Mouse (Mus musculus) liver, postnatal 0 days (tissue): ENCODE data around the gene Cdk8. TPM values are rescaled to one million over a fixed set of nuclear protein-coding genes. Genes with fewer than 3 reads are reported as not detected.
A peak's percentile ranks its signal among the peaks of the same experiment; 100 is the strongest.

ENCODE experiments used
- ATAC-seq: fragments of 200-750 bp; cut with Nextera tagmentation; 2 replicates; pipeline ENCODE4 v1.8.0; 2017; ENCODE audit warnings: mild to moderate bottlenecking, moderate library complexity
- DNase-seq: peaks from one replicate; pipeline ENCODE4 v3.0.0-alpha.2; 2016
- H3K27ac ChIP-seq: fragments of 300-500 bp; sonication (generic); 2 replicates; pipeline ENCODE4 v1.5.1; 2014; ENCODE audit warnings: antibody characterized with exemption, moderate library complexity, mild to moderate bottlenecking, low read depth
- H3K27me3 ChIP-seq: fragments of 300-500 bp; sonication (generic); 2 replicates; pipeline ENCODE4 v1.6.1; 2014; ENCODE audit warnings: low read length, control low read depth, mixed read lengths; ENCODE audit not compliant: insufficient read depth
- H3K36me3 ChIP-seq: fragments of 300-500 bp; sonication (generic); replicated peaks from 2 replicates; pipeline ENCODE4 v1.6.1; 2014; ENCODE audit warnings: mild to moderate bottlenecking, control low read depth, low read length, moderate library complexity, mixed read lengths; ENCODE audit not compliant: insufficient read depth
- H3K4me1 ChIP-seq: fragments of 300-500 bp; sonication (generic); 2 replicates; pipeline ENCODE4 v1.6.1; 2014; ENCODE audit warnings: antibody characterized with exemption, mild to moderate bottlenecking, control low read depth; ENCODE audit not compliant: insufficient read depth
- H3K4me2 ChIP-seq: fragments of 300-500 bp; sonication (generic); 2 replicates; pipeline ENCODE4 v1.6.1; 2014; ENCODE audit warnings: low read depth, mild to moderate bottlenecking, low read length, moderate library complexity, mixed read lengths
- H3K4me3 ChIP-seq: fragments of 300-500 bp; sonication (generic); 2 replicates; pipeline ENCODE4 v1.5.1; 2014; ENCODE audit warnings: low read depth, low read length
- H3K9ac ChIP-seq: fragments of 300-500 bp; sonication (generic); replicated peaks from 2 replicates; pipeline ENCODE4 v1.6.1; 2014; ENCODE audit warnings: mild to moderate bottlenecking, moderate library complexity
- H3K9me3 ChIP-seq: fragments of 300-500 bp; sonication (generic); 2 replicates; pipeline ENCODE4 v1.6.1; 2016; ENCODE audit warnings: mild to moderate bottlenecking, control low read depth, low read length, mixed read lengths
- CTCF ChIP-seq: sonication (generic); IDR thresholded peaks from 2 replicates; pipeline ENCODE4 v1.5.1; 2016; ENCODE audit warnings: antibody characterized with exemption, low read depth
- EP300 ChIP-seq: IDR thresholded peaks from 2 replicates; pipeline ENCODE4 v1.6.1; 2016; ENCODE audit warnings: antibody characterized with exemption, low read depth, mild to moderate bottlenecking
- WGBS: fragments of 180-500 bp; shearing (Covaris S2); extraction: QIAGEN DNeasy Blood & Tissue Kit; methylation state at CpG from one replicate; pipeline ENCODE4 v1.1.7; 2014; ENCODE audit not compliant: insufficient replicate concordance; 5-methylcytosine and 5-hydroxymethylcytosine counted together
- polyA plus RNA-seq: library from polyadenylated mRNA; unstranded; fragments of >200 nt; fragmentation: Nextera tagmentation; extraction: Ambion mirVana; gene quantifications from 2 replicates; pipeline ENCODE4 v1.2.1, GENCODE M21; 2015

The Cdk8 gene
- polyA plus RNA-seq, 1 experiment from 2014 or later: 11.4 TPM

DNA sequence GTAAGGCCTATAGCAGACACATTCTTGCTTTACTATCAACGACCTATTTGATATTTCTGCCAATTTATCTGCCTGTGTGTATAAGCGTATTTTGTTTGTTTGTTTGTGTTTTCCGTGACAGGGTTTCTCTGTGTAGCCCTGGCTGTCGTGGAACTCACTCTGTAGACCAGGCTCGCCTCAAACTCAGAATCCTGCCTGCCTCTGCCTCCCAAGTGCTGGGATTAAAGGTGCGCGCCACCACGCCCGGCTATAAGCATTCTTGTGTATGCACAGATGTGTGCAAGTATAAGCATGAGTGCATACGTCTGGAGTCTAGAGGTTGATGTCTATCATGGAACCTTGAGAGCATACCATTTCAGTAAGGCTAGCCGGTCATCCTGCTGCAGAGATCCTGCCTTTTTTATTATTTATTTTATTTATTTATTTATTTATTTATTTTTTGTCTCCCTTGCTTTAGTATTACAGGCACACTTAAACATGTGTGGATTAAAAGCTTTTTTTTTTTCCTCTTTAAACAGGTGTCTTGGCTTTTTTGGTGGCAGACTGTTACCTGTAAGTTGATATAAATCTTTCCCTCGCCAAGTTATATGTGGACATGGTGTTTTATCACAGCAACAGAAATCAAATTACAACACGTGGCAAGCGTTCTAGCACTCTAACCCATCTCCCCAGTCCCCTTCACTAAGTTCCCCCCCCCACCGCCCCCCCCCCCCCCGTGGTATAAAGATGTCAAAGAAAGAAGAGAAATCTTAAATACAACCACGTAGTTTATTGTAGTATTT, 970 bp upstream of the Cdk8 start:
- no peak for DNase-seq
- Histone ChIP-seq H3K4me1 (peaks cover 15% of the 10 kb centered on the region), H3K27me3 (no peaks in the 10 kb centered on the region), H3K9me3 (no peaks in the 10 kb centered on the region), H3K4me3 (peak overlapping the region; percentile 84), H3K4me2 (peak overlapping the region; percentile 97), H3K36me3 (no peaks in the 10 kb centered on the region), H3K27ac (peak overlapping the region; percentile 95; the same call in 1 of the 2 replicates), H3K9ac (peak overlapping the region; percentile 87)
- TF ChIP-seq EP300: no peak
- no peak for TF ChIP-seq CTCF
- ATAC-seq: no peak
- WGBS: 57% methylated on average over 17 of the region's 17 CpGs

DNA sequence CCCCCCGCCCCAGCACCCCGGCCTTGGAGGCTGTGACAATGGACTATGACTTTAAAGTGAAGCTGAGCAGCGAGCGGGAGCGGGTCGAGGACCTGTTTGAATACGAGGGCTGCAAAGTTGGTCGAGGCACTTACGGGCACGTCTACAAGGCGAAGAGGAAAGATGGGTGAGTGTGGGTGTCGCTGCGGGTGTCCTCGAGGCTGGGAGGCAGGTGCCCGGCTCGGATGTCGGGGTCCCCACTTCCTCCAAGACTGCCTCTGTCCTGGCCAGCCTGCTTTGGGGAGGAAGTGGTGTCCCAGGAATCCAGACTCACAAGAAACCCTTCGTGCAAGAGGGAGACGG, 596 bp downstream of the Cdk8 start:
- Histone ChIP-seq H3K27ac (peak overlapping the region; percentile 95), H3K4me1 (peaks cover 28% of the 10 kb centered on the region), H3K9me3 (no peaks in the 10 kb centered on the region), H3K36me3 (peaks cover 6% of the 10 kb centered on the region), H3K27me3 (no peaks in the 10 kb centered on the region), H3K9ac (peak overlapping the region; percentile 87), H3K4me3 (peak overlapping the region; percentile 84), H3K4me2 (peak overlapping the region; percentile 97)
- TF ChIP-seq CTCF: no peak
- TF ChIP-seq EP300: no peak
- 0% methylated on average over 19 of the region's 19 CpGs for WGBS
- ATAC-seq (no peak; the same call in 1 of the 2 replicates), DNase-seq (no peak)

DNA sequence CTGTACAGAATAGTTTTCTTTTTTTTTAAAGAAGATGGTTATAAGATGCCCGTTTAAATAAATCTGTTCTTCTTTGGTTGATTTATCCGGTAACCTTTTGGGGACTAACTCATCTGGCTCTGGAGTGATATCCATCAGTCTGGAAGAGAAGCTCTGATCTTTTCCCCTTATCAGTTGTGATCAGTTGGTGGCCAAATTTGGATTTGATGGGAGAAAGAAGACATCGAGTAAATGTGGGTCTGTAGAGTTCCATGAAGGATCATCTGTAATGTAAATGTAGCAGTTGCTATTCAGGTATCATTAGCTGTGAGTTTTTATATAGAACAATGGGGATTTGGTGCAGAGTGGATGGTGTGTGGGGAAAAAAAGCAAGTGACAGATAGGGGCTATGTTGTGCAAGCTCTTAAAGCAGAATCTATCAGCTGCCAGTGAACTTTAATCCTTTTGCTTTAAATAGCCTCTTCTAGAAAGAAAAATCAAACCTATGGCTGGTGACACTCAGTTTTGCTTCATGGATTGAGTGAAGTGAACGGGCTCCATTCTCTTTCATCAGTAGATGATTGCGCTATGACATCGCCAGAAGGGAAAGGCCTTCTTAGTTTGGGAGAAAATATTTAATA, 1.1 kb downstream of the Cdk8 start:
- peaks cover 30% of the 10 kb centered on the region for H3K4me1 ChIP-seq
- H3K4me2 ChIP-seq: peak overlapping the region; percentile 97
- peaks cover 6% of the 10 kb centered on the region for H3K36me3 ChIP-seq
- peak overlapping the region; percentile 84 for H3K4me3 ChIP-seq
- no peak for TF ChIP-seq CTCF
- TF ChIP-seq EP300: no peak
- H3K9me3 ChIP-seq: no peaks in the 10 kb centered on the region
- ATAC-seq: no peak
- 26% methylated on average over 6 of the region's 6 CpGs for WGBS
- H3K9ac ChIP-seq: peak overlapping the region; percentile 87
- H3K27me3 ChIP-seq: no peaks in the 10 kb centered on the region
- H3K27ac ChIP-seq: peak overlapping the region; percentile 95
- no peak for DNase-seq

DNA sequence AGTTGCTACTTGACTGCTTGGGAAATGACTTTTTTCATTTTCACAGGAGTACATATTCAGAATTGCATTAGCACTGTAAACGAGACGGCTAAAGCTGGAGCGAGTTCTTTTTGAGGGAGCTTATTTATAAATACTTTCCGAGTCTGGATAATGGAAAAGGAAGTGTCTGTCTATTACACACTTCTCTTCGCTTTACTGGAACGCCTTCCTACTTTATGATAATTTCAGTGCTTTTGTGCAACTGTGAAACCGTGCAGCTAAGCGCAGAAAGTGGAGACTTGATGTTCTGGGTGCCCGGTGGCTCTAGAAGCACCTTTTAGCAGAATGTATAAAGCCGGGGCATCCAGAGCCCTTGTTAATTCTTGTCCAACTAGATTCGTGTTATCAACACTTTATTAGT, 1.8 kb downstream of the Cdk8 start:
- Histone ChIP-seq H3K4me3 (peak overlapping the region; percentile 84), H3K27ac (0 out of 2 replicates have a peak overlapping the region, but pooled peaks have one; percentile 13), H3K9me3 (no peaks in the 10 kb centered on the region), H3K36me3 (peaks cover 8% of the 10 kb centered on the region), H3K4me2 (peak overlapping the region; percentile 97), H3K4me1 (peaks cover 30% of the 10 kb centered on the region), H3K9ac (peak overlapping the region; percentile 87), H3K27me3 (no peaks in the 10 kb centered on the region)
- no peak for TF ChIP-seq EP300
- no peak for TF ChIP-seq CTCF
- 44% methylated on average over 11 of the region's 11 CpGs for WGBS
- no peak for DNase-seq
- ATAC-seq: no peak

DNA sequence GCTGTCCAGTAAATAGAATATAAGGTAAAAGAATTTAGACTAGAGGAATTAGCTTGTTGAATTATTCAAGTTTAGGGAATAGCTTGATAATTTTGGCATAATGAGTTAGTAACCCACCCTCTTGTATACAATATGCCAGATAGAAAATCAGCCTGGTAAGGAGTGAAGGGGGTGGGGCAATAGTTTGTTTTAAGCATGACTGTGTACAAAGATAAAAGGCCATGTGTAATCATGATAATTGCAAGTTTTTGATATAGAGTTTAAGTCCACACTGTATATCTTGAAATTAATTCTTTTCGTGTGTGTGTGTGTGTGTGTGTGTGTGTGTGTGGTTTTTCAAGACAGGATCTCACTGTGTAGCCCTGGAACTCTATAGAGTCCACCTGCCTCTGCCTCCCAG, 3.3 kb downstream of the Cdk8 start:
- Histone ChIP-seq H3K9ac (no peak overlapping the region), H3K27me3 (no peaks in the 10 kb centered on the region), H3K9me3 (no peaks in the 10 kb centered on the region), H3K4me2 (peak overlapping the region; percentile 62), H3K4me1 (peaks cover 41% of the 10 kb centered on the region), H3K36me3 (peaks cover 9% of the 10 kb centered on the region), H3K4me3 (peak overlapping the region; percentile 25), H3K27ac (no peak overlapping the region)
- no peak for ATAC-seq
- WGBS: 40% methylated on average over 1 of the region's 1 CpGs
- DNase-seq: no peak
- no peak; the same call in 1 of the 2 replicates for TF ChIP-seq EP300

DNA sequence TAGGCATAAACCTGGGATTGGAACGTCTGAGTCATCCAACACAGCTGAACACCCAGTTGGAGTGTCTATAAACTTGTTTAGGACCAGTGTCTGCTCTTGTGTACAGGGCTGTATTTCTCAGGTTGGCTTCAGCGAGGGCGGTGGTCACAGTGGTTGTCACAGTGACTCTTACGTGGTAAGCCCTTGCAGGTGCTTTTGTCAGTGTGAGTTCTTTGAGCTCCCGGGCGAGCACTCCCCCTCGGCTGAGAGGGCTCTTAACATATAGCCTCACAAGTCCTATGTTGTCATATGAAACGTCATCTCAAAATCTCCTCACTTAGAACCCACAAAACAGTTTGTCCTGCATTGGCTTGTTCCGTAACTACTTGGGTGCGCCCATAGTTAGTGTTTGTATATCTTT, 7.2 kb downstream of the Cdk8 start:
- Histone ChIP-seq H3K9ac (no peak overlapping the region), H3K4me1 (peaks cover 57% of the 10 kb centered on the region)

More for the DNA sequence above, 7.2 kb downstream of the Cdk8 start:
- TF ChIP-seq EP300 (no peak), CTCF (no peak)
- DNase-seq (no peak), ATAC-seq (no peak)
- no peaks in the 10 kb centered on the region for H3K27me3 ChIP-seq
- WGBS: 74% methylated on average over 10 of the region's 10 CpGs
- no peak overlapping the region for H3K27ac ChIP-seq
- H3K4me2 ChIP-seq: no peak overlapping the region
- peaks cover 9% of the 10 kb centered on the region for H3K36me3 ChIP-seq
- no peak overlapping the region for H3K4me3 ChIP-seq
- H3K9me3 ChIP-seq: no peaks in the 10 kb centered on the region
